Mouse (Mus musculus) ES-Bruce4 (cell line): ENCODE data around the gene Nf1. TPM values are rescaled to one million over a fixed set of nuclear protein-coding genes. Genes with fewer than 3 reads are reported as not detected.

Source experiments
- H3K27ac ChIP-seq: 2 replicates; pipeline ENCODE4 v1.5.1; 2012; ENCODE audit warnings: low read length, inconsistent platforms; ENCODE audit not compliant: insufficient read depth
- H3K27me3 ChIP-seq: 2 replicates; pipeline ENCODE4 v1.6.1; 2012; ENCODE audit warnings: mild to moderate bottlenecking, low read length, inconsistent platforms; ENCODE audit not compliant: control insufficient read depth, poor library complexity, insufficient read depth, severe bottlenecking
- H3K36me3 ChIP-seq: 2 replicates; pipeline ENCODE4 v1.6.1; 2012; ENCODE audit warnings: inconsistent platforms, mild to moderate bottlenecking, low read length, moderate library complexity; ENCODE audit not compliant: control insufficient read depth, poor library complexity, insufficient read depth, severe bottlenecking
- H3K4me1 ChIP-seq: one replicate; pipeline ENCODE4 v1.8.1; 2011; ENCODE audit warnings: low read length; ENCODE audit not compliant: control insufficient read depth, insufficient read depth
- H3K4me3 ChIP-seq: 2 replicates; pipeline ENCODE4 v1.5.1; 2011; ENCODE audit warnings: low read depth, mild to moderate bottlenecking, low read length
- H3K9ac ChIP-seq: 2 replicates; pipeline ENCODE4 v1.6.1; 2012; ENCODE audit warnings: low read depth, mild to moderate bottlenecking, inconsistent platforms; ENCODE audit not compliant: poor library complexity, severe bottlenecking
- H3K9me3 ChIP-seq: replicated peaks from 2 replicates; pipeline ENCODE4 v1.6.1; 2012; ENCODE audit warnings: mild to moderate bottlenecking, low read length, inconsistent platforms; ENCODE audit not compliant: control insufficient read depth, poor library complexity, insufficient read depth, severe bottlenecking
- CTCF ChIP-seq: IDR thresholded peaks from one replicate; pipeline ENCODE4 v1.8.1; 2011; ENCODE audit warnings: low read depth, low read length
- EP300 ChIP-seq: IDR thresholded peaks from 2 replicates; pipeline ENCODE4 v1.6.1; 2011; ENCODE audit warnings: low read depth, low read length; ENCODE audit not compliant: insufficient read depth
- POLR2A ChIP-seq: IDR thresholded peaks from one replicate; pipeline ENCODE4 v1.8.1; 2011; ENCODE audit warnings: low read length; ENCODE audit not compliant: insufficient read depth
- polyA plus RNA-seq: library from polyadenylated mRNA; stranded (reverse); fragments of >200 nt; gene quantifications from 2 replicates; pipeline ENCODE4 v1.2.4, GENCODE M21; 2011; ENCODE audit warnings: low read depth; ENCODE audit not compliant: missing spikeins, insufficient read depth, insufficient read length

The Nf1 gene
- polyA plus RNA-seq, 1 experiment: 39.6 TPM

GRCm38 (mm10) chr11:79426571-79426970 lies 87.1 kb downstream of the Nf1 start:
- TF ChIP-seq EP300 (peak; percentile 64; the same call in 1 of the 2 replicates), POLR2A (no peak)
- Histone ChIP-seq H3K36me3 (no peaks in the 10 kb centered on the region), H3K9me3 (no peaks in the 10 kb centered on the region), H3K4me3 (no peak overlapping the region), H3K9ac (no peak overlapping the region), H3K4me1 (no peaks in the 10 kb centered on the region), H3K27me3 (no peaks in the 10 kb centered on the region), H3K27ac (peak overlapping the region; percentile 56; the same call in 1 of the 2 replicates)

DNA sequence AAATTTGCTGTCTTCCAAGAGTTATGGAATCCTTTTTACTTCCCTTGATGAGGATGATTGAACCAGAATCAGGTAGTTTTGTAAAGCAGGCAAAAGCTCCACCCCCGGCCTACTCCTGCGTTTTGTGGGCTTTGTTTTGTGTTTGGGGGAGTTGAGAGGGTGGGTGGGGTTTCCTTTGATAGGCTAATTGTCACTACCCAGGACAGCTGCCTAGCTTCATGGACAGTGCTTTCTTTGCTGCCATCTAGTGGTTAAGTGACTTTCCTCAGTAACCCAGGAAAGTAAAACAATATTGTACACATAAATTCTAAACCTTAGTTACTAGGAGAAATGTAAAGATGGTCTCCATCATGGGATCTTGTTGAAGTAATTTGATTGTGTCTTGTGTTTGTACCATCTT lies 88.1 kb downstream of the Nf1 start:
- Histone ChIP-seq H3K9me3 (no peaks in the 10 kb centered on the region), H3K27me3 (no peaks in the 10 kb centered on the region), H3K27ac (no peak overlapping the region), H3K9ac (no peak overlapping the region), H3K36me3 (no peaks in the 10 kb centered on the region), H3K4me1 (no peaks in the 10 kb centered on the region), H3K4me3 (no peak overlapping the region)
- TF ChIP-seq POLR2A (no peak), EP300 (no peak), CTCF (peak; percentile 13)

DNA sequence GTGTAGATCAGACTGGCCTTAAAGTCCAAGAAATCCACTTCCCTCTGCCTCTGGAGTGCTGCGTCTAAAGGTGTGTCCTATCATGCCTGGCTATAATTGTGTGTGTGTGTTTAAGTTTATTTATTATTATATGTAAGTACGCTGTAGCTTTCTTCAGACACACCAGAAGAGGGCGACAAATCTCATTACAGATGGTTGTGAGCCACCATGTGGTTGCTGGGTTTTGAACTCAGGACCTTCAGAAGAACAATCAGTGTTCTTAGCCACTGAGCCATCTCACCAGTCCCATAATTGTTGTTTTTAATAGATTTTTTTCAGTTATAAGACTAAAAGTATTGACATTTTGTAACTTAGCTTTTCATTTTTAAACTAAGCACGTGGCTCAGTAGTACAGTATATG lies 95.8 kb downstream of the Nf1 start:
- no peak overlapping the region for H3K27ac ChIP-seq
- H3K4me3 ChIP-seq: no peak overlapping the region
- H3K27me3 ChIP-seq: no peaks in the 10 kb centered on the region
- no peaks in the 10 kb centered on the region for H3K4me1 ChIP-seq
- TF ChIP-seq EP300 (no peak), POLR2A (no peak), CTCF (no peak)
- H3K36me3 ChIP-seq: no peaks in the 10 kb centered on the region
- no peak overlapping the region for H3K9ac ChIP-seq
- no peaks in the 10 kb centered on the region for H3K9me3 ChIP-seq

DNA sequence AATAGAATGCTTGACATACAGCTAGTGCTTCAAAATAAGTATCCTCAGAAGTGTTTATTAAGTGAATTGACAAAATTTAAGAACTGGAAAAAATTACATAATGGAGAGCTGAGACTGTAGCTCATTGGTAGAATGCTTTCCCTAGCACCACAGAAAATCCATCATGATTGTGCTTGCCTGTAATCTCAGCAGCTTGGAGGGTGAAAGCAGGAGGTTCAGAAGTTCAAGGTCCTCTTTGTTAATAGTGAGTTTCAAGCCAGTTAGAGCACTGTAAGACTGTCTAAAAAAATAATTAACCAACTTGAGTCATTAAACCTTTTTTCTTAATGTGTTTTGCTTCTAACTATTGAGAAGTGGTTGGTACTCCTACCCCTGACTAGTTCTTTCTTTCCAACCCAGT lies 108.9 kb downstream of the Nf1 start:
- H3K36me3 ChIP-seq: peaks cover 7% of the 10 kb centered on the region; the same call in 1 of the 2 replicates
- TF ChIP-seq EP300 (no peak), POLR2A (no peak), CTCF (no peak)
- no peaks in the 10 kb centered on the region for H3K27me3 ChIP-seq
- no peaks in the 10 kb centered on the region for H3K9me3 ChIP-seq
- no peaks in the 10 kb centered on the region for H3K4me1 ChIP-seq
- no peak overlapping the region for H3K4me3 ChIP-seq
- no peak overlapping the region for H3K27ac ChIP-seq
- no peak overlapping the region for H3K9ac ChIP-seq

GRCm38 (mm10) chr11:79452966-79453365 lies 113.5 kb downstream of the Nf1 start:
- Histone ChIP-seq H3K9ac (no peak overlapping the region), H3K9me3 (no peaks in the 10 kb centered on the region), H3K27me3 (no peaks in the 10 kb centered on the region), H3K4me1 (no peaks in the 10 kb centered on the region), H3K36me3 (peaks cover 2% of the 10 kb centered on the region; the same call in 1 of the 2 replicates), H3K27ac (no peak overlapping the region), H3K4me3 (no peak overlapping the region)
- TF ChIP-seq CTCF (no peak), POLR2A (no peak), EP300 (no peak)

DNA sequence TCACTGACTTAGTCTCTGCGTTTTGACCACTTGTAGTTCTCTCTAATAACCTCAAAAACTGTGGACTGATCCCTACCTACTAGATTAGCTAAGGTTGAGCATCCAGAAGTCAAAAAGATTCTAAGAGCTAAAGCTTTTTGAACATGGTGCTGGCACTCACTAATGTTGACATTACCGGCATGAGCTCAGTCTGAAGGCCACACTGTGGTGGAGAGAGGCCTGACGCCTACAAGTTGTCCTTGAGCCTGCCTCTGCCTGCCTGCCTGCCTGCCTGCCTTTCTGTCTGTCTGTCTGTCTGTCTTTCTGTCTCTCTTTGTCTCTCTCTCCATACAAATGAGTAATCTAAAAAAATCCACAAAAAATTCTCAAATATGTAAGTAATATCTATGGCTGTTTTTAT lies 118.4 kb downstream of the Nf1 start:
- Histone ChIP-seq H3K36me3 (peaks cover 4% of the 10 kb centered on the region), H3K9me3 (no peaks in the 10 kb centered on the region)
- TF ChIP-seq EP300 (no peak), CTCF (no peak), POLR2A (no peak)

More for the DNA sequence above, 118.4 kb downstream of the Nf1 start:
- H3K4me1 ChIP-seq: no peaks in the 10 kb centered on the region
- H3K27me3 ChIP-seq: no peaks in the 10 kb centered on the region
- no peak overlapping the region for H3K9ac ChIP-seq
- H3K27ac ChIP-seq: no peak overlapping the region
- H3K4me3 ChIP-seq: no peak overlapping the region
